In the genomic region with DNA sequence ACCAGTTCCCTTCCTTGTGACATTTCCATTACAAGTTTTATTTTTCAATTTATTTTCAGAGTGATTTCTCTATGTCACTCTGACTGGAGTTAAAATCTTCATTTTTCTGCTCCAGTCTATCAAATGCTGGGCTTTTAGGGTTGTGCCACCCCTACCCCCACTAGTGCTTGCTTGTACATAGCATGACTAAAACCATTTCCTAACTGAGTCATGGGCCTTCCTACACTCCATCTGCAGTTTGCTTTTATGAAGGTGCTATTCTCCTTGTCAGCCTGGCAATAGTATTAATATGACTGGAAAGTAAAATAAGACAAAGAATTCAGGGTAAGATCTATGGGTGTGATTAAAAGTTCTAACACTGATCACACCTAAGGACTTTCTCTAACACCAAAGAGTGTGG, we compare ENCODE assay signal across 12 mouse cellular contexts.
DNase-seq lines count a peak whose midpoint lies in the region.
"Had no signal": no experiment of that assay in that cellular context is flagged by ENCODE, and none has a peak within 500 bp of the region (broad histone marks: within the 10 kb centered on the region; RNA-seq: fewer than 3 reads in every experiment).

No protein-coding gene starts in this region.

- peak; percentile 15 to 55 for DNase-seq in layer of hippocampus, adult 18-20 months (ENCODE audit: low spot score in 2 of 2)
- no peak for DNase-seq in layer of hippocampus, postnatal 25 days (ENCODE audit: extremely low spot score in 1 of 2, low spot score in 1 of 2)
- DNase-seq in left cerebral cortex, adult 18-20 months (ENCODE audit: low spot score in 2 of 2), result peak; percentile 25 to 26
- DNase-seq in left cerebral cortex, postnatal 10 days (ENCODE audit: extremely low spot score in 1 of 2, low spot score in 2 of 2), result no peak
- peak; percentile 77 for DNase-seq in brain, adult 2 months (ENCODE audit: low read depth, low spot score)
- peak; percentile 52 for DNase-seq in telencephalon, adult 2 months (ENCODE audit: low read depth, low spot score)
- DNase-seq: adrenal gland, adult 2 months; adrenal gland, postnatal 25 days; cerebellum, adult 2 months; cerebellum, postnatal 10 days; gastrocnemius, adult 2 months; gastrocnemius, postnatal 25 days had no signal

- intact Hi-C loops in left cerebral cortex, postnatal 10 days (cut with DNase I), result no loop called here

Comparison
In these comparisons a context has a peak if more than half of its experiments do, and no peak if none do; other contexts are left out.
1. DNase-seq: peak in layer of hippocampus, adult 18-20 months (2 of 2), left cerebral cortex, adult 18-20 months (2 of 2), brain, adult 2 months (single experiment) and telencephalon, adult 2 months (single experiment); none in layer of hippocampus, postnatal 25 days (0 of 2) and left cerebral cortex, postnatal 10 days (0 of 2).